Mouse (Mus musculus): ENCODE data around the gene Ccdc9b.

Ccdc9b gene

DNA sequence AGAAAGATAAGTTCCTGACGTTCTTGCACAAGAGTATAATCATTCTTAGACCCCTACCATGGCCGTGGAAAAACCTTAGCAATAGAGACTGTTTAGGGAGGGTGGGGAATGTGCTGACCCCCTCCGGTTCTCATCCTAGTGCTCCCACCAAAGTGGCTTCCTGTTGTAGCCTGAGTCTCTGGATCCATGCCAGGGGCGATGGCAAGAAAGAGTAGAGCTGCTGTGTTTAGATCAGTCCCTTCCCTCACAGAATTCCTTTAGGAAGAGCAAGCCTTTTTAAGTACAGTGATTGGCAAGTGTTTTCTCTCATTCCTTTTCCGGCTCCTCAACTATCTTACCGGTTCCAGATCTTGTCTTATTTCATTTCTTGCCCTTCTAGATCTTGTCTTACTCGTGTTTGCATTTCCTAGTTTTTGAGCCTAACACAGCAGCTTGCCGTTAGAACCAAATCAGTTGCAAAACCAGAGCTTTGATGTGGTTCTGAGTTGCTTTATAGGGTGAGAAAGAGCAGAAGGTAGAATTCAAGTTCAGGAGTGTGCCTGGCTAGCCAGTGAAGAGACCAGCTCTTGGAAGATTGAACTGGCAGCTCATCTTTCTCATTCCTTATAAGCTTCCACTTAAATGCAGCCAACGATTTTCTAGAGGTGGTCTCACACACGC lies 15.0 kb downstream of the Ccdc9b start:
- no peak for DNase-seq (ENCODE audit: low read depth, low spot score)

- peak; percentile 36 for DNase-seq (ENCODE audit: low read depth, low spot score)
Observed at GRCm38 (mm10) chr2:118745915-118746901, 16.3 kb downstream of the Ccdc9b start.

DNA sequence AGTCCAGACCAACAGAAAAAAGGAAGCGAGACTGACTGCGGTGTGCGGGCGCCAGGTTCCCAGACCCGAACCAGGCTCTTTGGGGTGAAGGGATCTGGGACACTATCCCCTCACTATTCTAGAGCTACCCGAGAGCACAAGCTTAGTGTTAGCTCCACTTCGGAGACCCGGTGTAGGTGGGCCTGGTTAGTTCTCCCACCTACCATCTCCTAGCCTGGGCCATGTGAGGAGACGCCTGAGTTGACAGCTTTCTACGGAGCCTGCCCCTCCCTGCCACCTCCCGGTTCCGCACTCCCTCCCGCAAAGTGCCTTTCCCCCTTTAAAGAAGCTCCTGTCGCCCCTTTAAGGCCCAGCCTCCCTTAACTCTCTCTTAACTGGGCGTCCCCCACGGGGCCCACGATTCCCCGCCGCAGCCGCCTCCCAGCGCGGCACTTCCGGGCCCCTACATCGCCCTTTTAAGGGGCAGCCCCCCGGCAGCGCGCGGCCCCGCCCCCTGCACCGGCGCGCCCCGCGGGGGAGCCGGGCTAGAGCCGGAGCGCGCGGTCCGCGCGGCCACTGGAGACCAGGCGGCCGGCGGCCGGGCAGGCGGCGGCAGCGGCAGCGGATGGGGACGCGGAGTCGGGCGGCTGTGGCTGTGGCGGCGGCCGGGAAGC lies 17.1 kb downstream of the Ccdc9b start, which contains the start of gene Inafm2:
Gene Inafm2 (plus strand): TSS at position 527 of the 653 bp plus-strand sequence.
- peak; percentile 86 for DNase-seq (ENCODE audit: low read depth, low spot score)

GRCm38 (mm10) chr2:118744621-118745020 lies 17.8 kb downstream of the Ccdc9b start:
- DNase-seq (ENCODE audit: low read depth, low spot score) = no peak

GRCm38 (mm10) chr2:118743261-118743943 lies 19.1 kb downstream of the Ccdc9b start:
- peak; percentile 74 for DNase-seq (ENCODE audit: low read depth, low spot score)

DNA sequence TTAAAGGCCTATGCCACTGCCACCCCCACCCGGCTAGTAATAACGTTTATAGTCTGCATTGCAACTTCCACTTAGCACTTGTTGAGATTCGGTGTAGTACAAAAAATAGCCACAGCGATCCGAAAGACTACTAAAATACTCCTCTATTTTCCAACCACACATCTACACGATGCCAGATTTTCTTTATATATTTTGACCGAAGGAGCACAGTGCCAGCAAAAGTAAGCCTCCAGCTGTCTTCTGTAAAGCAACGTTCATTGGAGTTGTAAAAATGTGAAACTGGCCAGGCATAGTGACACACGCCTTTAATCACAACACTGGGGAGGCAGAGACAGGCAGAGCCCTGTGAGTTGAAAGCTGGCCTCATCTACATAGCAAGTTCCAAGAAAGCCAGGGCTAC lies 21.3 kb downstream of the Ccdc9b start:
- DNase-seq (ENCODE audit: low read depth, low spot score) = no peak

DNA sequence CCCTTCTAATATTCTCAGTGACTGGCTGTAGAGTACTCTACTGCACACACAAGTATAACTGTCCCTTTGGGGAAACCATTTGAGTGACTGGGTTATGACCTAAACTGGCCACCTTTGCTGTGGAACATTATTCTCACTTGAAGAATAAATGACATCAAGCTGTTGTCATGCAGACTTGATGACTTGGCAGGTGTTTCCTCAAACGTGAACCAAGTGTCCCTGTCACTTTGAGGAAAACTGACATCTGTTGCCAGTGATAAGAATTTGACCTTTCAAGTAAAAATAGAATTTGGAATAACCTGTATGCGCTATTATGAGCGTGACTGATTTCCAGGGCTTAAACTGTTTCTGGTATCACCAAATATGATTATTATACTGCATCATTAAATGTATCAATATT lies 22.1 kb downstream of the Ccdc9b start:
- no peak for DNase-seq (ENCODE audit: low read depth, low spot score)

- DNase-seq (ENCODE audit: low read depth, low spot score) = no peak
Observed at GRCm38 (mm10) chr2:118733341-118733740, 29.1 kb downstream of the Ccdc9b start.

- DNase-seq (ENCODE audit: low read depth, low spot score) = no peak
Observed at GRCm38 (mm10) chr2:118731981-118732380, 30.5 kb downstream of the Ccdc9b start.

DNA sequence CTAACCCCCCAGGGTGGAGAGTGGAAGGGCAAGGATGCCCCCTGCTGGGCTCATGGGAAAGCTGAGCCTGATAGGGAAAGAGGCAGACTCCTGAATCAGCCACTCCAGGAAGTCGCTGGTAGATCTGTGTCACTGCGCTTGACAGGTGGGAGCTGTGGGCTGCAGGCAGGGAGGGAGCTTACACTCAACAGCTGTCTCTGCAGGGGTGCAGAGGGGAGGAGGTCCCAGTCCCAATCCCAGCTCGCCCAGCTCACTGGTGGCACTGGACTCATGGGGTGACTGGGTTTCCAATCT lies 31.9 kb downstream of the Ccdc9b start:
- peak; percentile 31 for DNase-seq (ENCODE audit: low read depth, low spot score)

DNA sequence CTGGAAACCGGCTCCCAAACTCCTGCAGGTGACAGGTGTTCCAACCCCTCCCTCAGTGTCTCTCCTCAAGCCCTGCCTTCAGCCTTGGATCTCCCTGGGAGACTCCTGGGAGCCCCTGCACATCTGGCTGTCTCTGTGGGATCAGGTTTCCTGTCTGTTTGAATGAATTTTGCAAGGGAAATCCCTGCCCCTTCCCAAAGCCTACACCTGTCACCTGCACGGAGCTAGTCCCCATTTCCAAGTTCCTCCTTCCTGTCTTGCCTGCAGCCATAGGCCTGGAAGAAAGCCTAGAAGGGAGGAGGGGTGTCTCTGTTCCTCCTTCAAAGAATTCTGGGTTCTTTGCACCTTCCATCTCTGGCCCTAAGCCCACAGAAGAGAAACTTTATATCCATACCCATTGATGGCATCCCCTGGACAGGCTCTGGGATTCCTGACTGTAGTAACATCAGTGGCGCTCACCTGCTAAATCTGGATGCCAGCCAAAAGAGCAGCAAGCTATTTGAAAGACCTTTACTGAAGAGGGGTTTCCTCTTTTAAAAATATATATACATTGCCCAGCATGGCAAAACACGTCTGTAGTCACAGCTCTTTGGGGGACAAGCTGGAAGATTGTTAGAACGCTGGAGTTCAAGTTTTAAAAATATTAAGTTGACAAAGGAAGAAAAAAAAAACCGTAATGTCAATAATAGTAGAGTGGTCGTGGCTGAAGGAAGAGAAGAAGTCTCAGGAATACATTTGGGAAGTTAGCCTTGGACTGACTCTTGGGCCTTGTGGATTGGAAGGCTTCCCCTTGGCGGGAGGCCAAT lies 32.4 kb downstream of the Ccdc9b start:
- DNase-seq (ENCODE audit: low read depth, low spot score) = no peak

- no peak for DNase-seq (ENCODE audit: low read depth, low spot score)
Observed at GRCm38 (mm10) chr2:118729194-118729593, 33.3 kb downstream of the Ccdc9b start.

DNA sequence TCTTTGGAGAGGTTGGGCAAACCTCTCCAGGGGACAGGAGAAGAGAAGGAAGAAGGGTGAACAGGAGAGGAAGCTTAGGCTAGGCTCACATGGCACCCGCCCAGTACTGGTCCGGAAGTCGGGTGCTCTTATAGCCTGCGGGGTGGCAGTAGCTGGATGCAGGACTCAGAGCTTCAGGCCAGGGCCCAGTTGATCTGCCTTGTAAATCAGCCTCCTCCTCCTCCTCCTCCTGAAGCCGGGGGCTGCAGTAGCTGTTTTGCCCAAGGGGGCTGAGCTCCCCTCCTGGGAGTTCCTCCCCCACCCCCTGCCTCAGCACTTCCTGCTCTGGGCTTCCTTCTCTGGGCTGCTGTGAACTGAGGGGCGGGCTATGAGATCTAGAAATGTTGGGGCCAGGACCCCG lies 34.1 kb downstream of the Ccdc9b start, which contains the start of gene Plcb2:
Gene Plcb2 (minus strand): TSS at position 102 of the 400 bp plus-strand sequence.
- no peak for DNase-seq (ENCODE audit: low read depth, low spot score)

- DNase-seq (ENCODE audit: low read depth, low spot score) = no peak
Observed at GRCm38 (mm10) chr2:118727911-118728310, 34.5 kb downstream of the Ccdc9b start.

DNA sequence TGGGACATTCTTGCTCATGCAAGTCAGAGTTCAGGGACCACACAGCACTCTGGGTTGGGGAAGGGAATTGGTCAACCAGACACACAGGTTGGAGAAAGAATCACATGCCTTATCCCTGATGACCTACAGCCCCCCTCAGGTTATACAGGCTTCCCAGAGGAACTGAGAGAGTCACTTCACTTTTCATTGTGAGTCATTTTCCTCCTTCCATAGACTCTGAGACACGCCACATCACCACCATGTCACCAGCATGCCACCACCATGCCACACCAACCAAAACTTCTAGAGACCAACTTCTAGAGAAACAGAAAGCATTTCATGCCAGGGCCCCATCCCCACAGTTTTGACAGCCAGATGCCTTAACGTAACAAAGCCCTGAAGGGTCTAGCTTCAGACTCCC lies 35.6 kb downstream of the Ccdc9b start:
- DNase-seq (ENCODE audit: low read depth, low spot score) = no peak

DNA sequence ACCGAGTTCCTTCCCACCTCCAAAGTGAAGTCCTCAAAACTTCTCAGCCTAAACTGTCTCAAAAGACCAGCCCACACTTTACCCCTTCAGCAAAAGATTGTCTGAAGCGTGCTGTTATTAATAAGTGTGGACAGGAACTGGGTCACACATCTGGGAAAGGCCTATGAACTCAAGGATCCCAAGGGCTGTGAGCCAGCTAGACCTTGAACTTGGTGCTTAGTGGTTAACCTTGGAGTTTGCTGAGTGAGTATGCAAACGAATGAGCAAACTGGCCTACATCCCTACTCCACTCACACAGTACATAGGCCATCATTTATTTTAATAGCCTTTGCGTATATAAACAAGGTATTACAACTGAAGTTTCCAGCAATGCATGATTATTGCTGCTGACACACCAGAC lies 37.0 kb downstream of the Ccdc9b start:
- DNase-seq (ENCODE audit: low read depth, low spot score) = no peak

DNA sequence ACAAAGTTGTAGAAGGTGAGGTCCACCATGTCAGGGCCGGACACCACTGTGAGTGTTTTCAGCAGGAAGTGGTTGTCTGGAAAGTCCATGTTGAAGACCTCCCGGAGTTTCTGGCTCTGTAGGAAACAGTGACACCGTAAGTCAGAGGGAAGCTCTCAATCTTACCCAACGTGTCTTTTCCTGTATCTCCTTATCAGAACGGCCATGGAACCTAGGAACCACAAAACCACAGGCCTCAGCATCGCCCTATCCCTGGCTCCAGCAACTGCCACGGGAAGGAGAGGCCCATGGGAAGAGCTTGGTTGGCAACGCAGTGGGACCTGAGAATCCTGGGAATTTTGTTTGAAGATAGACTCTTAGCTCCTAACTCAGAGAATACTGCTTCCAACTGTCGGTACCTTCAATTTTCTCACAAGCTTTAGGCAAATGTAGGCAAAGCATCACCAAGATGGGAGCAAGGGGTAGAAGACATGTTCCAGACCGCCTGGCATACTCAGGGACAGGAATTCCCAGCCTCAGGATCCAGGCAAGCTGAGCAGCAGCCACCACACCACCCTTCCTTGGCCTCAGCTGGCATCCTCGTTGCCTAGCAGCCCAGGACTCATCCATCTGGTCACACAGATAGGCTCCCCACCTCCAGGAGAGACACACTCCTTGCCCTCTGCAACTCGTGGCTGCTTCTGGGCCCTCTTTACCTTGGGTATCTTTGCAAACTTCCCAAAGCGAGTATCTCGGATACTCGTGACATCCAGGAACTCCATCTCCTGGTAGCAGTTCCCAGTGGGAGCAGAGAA lies 38.6 kb downstream of the Ccdc9b start:
- DNase-seq (ENCODE audit: low read depth, low spot score) = no peak

DNA sequence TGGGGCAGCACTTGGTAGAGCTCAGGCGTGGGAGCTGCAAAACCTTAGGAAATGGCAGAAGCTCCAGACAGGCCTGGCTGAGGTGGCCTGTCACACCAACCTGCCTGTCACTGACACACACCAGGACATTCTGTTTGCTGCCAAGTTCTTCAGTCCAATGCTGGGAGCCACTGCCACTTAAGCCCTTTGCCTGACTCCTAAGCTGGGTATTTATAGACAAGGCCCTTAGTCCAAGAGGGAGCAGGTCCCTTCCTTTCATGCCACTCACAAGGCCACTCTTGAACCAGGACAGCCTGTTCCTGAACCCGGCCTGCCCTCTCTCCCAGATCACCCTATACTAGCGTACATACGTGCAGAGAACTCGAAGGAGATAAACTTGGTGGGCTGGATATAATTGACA lies 45.8 kb downstream of the Ccdc9b start:
- DNase-seq (ENCODE audit: low read depth, low spot score) = no peak

- peak; percentile 56 for DNase-seq (ENCODE audit: low read depth, low spot score)
Observed at GRCm38 (mm10) chr2:118714230-118714629, 48.2 kb downstream of the Ccdc9b start.

DNA sequence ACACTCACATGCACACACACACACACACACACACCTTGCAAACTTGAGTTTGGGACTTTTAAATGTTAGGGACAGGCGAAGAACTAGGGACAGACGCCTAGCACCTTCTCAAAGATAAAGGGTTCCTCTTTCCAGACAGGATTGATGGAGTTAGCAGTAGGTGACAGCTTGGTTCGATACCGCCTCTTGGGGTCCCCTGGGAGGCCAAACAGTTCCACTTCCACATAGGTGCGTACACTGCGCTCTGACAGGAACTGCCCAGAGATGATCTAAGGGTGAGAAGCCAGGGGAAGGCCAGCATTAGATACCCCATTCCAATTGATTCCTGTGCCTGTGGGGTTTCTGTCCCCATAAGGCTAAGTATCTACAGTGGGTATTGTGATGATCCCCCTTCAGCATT lies 48.8 kb downstream of the Ccdc9b start:
- DNase-seq (ENCODE audit: low read depth, low spot score) = no peak

Data from R1 (cell line).